Mouse (Mus musculus): ENCODE results near the gene Tfcp2. TPM values are rescaled to one million over a fixed set of nuclear protein-coding genes. Genes with fewer than 3 reads are reported as not detected.
"Not testable (repeated sequence)": the region's sequence is repeated elsewhere in the genome, so short reads cannot be mapped to it uniquely, and the experiment has no call there.

The Tfcp2 gene
- total and polyA plus RNA-seq, 3 experiments = 5.3 to 7.8 (median 6.8) TPM

DNA sequence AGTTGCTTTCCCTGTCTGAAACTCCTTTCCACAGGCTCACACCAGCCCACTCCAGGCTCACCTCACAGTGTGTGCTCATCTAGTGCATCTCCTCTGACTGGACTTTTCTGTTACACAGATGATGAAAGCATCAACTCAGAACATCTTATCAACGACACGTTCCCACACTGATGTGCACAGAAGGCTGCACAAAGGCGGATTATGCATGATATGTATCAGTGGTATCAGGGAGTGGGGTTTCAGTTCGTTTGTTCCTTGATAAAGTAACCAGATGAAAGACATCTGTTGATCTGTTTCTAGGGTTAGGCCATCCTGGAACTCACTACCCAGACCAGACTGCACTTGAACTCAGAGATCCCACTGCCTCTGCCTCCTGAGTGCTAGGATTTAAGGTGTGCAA lies 38.4 kb downstream of the Tfcp2 start:
- TF ChIP-seq ZNF384 (IDR thresholded peaks at IDR 0.05; ENCODE audit: low read depth, low read length) (no peak), E2F4 (IDR thresholded peaks at IDR 0.05; ENCODE audit: insufficient replicate concordance, low read depth, low read length) (no peak), SMC3 (IDR thresholded peaks at IDR 0.05; ENCODE audit: low read depth, low read length) (no peak), BHLHE40 (IDR thresholded peaks at IDR 0.05; ENCODE audit: low read depth, low read length) (no peak)
- Histone ChIP-seq H3K9me3 (replicated peaks; ENCODE audit: low read length) (no peaks in the 10 kb centered on the region), H3K79me2 (replicated peaks; ENCODE audit: control insufficient read depth, extremely low read depth, insufficient read depth, poor library complexity, severe bottlenecking) (no peaks in the 10 kb centered on the region), H3K27me3 (replicated peaks) (no peaks in the 10 kb centered on the region), H3K4me2 (ENCODE audit: insufficient read depth, low read depth, poor library complexity, severe bottlenecking) (no peak overlapping the region), H3K9ac (ENCODE audit: insufficient read depth, low read depth) (no peak overlapping the region), H3K36me3 (replicated peaks in 1 of 2; ENCODE audit: control insufficient read depth in 1 of 2, insufficient read depth in 1 of 2, low read length in 1 of 2) (peaks cover 21 to 55% of the 10 kb centered on the region in 2 experiments), H3K4me3 (replicated peaks in 1 of 3; ENCODE audit: low read depth in 2 of 3, low read length in 2 of 3, poor library complexity in 1 of 3) (no peak overlapping the region), H3K27ac (ENCODE audit: insufficient read depth, low read depth) (no peak overlapping the region), H3K4me1 (ENCODE audit: control insufficient read depth in 1 of 2, insufficient read depth in 2 of 2) (peaks cover 0 to 6% of the 10 kb centered on the region in 2 experiments; a peak in 2 of 4 replicates)
- no peak for DNase-seq (ENCODE audit: extremely low read depth)
- in situ Hi-C loops (cut with MboI; ENCODE audit: low pct_ligation_motif_present, low pct_unique_long_range_greater_than_20kb, low sequenced_read_pairs) (no loop called here), dilution Hi-C loops (cut with MboI; ENCODE audit: extremely low pct_ligation_motif_present, extremely low pct_unique_long_range_greater_than_20kb, low sequenced_read_pairs) (no loop called here)

DNA sequence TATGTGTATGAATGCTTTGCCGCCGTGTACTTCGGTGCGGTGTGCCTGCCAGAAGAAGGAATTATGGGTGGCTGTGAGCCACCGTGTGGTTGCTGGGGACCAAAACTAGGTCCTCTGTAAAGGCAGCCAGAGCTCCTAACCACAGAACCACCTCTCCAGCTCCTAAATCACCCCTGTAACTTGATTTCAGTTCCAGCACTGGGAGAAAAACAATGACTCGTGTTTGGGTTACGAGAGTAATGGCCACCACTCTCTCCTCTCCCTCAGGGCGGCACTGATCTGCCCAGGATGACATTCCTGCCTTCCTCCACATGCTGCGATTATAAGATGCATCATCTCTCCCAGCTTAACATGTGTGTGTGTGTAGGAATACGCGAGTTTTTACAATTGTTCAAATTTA lies 41.7 kb downstream of the Tfcp2 start:
- Histone ChIP-seq H3K9ac (ENCODE audit: insufficient read depth, low read depth) (no peak overlapping the region), H3K4me1 (ENCODE audit: control insufficient read depth in 1 of 2, insufficient read depth in 2 of 2) (peaks cover 0 to 22% of the 10 kb centered on the region in 2 experiments; a peak in 3 of 4 replicates), H3K79me2 (replicated peaks; ENCODE audit: control insufficient read depth, extremely low read depth, insufficient read depth, poor library complexity, severe bottlenecking) (no peaks in the 10 kb centered on the region), H3K27ac (ENCODE audit: insufficient read depth, low read depth) (no peak overlapping the region), H3K4me3 (replicated peaks in 1 of 3; ENCODE audit: low read depth in 2 of 3, low read length in 2 of 3, poor library complexity in 1 of 3) (no peak overlapping the region), H3K36me3 (replicated peaks in 1 of 2; ENCODE audit: control insufficient read depth in 1 of 2, insufficient read depth in 1 of 2, low read length in 1 of 2) (peaks cover 15 to 58% of the 10 kb centered on the region in 2 experiments), H3K4me2 (ENCODE audit: insufficient read depth, low read depth, poor library complexity, severe bottlenecking) (no peak overlapping the region), H3K27me3 (replicated peaks) (no peaks in the 10 kb centered on the region), H3K9me3 (replicated peaks; ENCODE audit: low read length) (no peaks in the 10 kb centered on the region)
- DNase-seq (ENCODE audit: extremely low read depth) = no peak
- dilution Hi-C loops (cut with MboI; ENCODE audit: extremely low pct_ligation_motif_present, extremely low pct_unique_long_range_greater_than_20kb, low sequenced_read_pairs) = no loop called here
- TF ChIP-seq JUND (conservative IDR thresholded peaks at IDR 0.05; ENCODE audit: low read depth, low read length) (no peak), TCF12 (IDR thresholded peaks at IDR 0.05; ENCODE audit: low read depth, low read length) (no peak), NELFE (IDR thresholded peaks at IDR 0.05; ENCODE audit: low read depth, low read length) (no peak), ELF1 (IDR thresholded peaks at IDR 0.05; ENCODE audit: low read depth, low read length) (no peak)
- in situ Hi-C loops (cut with MboI; ENCODE audit: low pct_ligation_motif_present, low pct_unique_long_range_greater_than_20kb, low sequenced_read_pairs) = no loop called here

DNA sequence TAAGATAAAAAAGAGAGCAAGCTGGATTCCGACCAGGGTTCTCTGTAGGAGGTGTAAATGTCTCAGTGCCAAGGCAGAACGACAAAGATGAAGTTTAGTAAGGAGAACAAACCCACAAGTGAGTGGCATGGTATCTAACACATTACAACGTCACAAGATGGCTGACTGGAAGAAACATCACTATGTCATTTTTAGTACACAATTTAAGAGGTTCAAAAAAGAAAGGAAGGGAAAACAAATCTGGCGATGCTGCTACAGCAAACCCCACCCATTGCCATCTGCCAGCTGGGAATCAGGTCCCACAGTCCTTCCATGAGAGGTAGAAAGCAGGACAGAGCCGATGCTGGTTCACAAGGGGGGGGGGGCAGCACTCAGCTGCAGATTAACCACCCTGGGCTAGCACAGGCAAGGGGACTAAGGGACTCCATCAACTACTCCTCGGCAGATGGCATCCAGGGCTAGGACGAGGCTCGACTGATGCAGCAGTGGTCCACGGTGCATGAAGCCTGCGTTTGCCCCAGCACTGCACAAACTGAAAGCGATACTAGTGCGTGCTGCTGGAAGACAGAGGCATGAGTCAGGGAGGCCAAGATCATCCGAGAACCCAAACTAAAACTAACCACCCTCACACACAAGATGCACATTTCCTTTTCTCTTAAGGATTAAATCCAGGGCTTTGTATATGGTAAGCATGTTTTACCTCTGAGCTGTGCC lies 43.2 kb downstream of the Tfcp2 start:
- peak; percentile 78 for TF ChIP-seq IRF4 (IDR thresholded peaks at IDR 0.05; ENCODE audit: low read depth, low read length)
- TF ChIP-seq JUN (IDR thresholded peaks at IDR 0.05; ENCODE audit: insufficient read depth, low read depth, low read length) = no peak
- peak; percentile 44; the same call in 1 of the 2 replicates for TF ChIP-seq POLR2A (IDR thresholded peaks at IDR 0.05; ENCODE audit: low read depth, low read length)
- TF ChIP-seq ZC3H11A (IDR thresholded peaks at IDR 0.05; ENCODE audit: low read depth, low read length) = no peak
- TF ChIP-seq BHLHE40 (IDR thresholded peaks at IDR 0.05; ENCODE audit: low read depth, low read length) = peak; percentile 57; the same call in 1 of the 2 replicates
- Histone ChIP-seq H3K27me3 (replicated peaks) (no peaks in the 10 kb centered on the region), H3K79me2 (replicated peaks; ENCODE audit: control insufficient read depth, extremely low read depth, insufficient read depth, poor library complexity, severe bottlenecking) (no peaks in the 10 kb centered on the region), H3K27ac (ENCODE audit: insufficient read depth, low read depth) (peak overlapping the region; percentile 12; the same call in 1 of the 2 replicates), H3K9ac (ENCODE audit: insufficient read depth, low read depth) (peak overlapping the region; percentile 29; the same call in 1 of the 2 replicates), H3K4me2 (ENCODE audit: insufficient read depth, low read depth, poor library complexity, severe bottlenecking) (peak overlapping the region; percentile 59), H3K4me1 (ENCODE audit: control insufficient read depth in 1 of 2, insufficient read depth in 2 of 2) (peaks cover 0 to 23% of the 10 kb centered on the region in 2 experiments; a peak in 3 of 4 replicates), H3K9me3 (replicated peaks; ENCODE audit: low read length) (no peaks in the 10 kb centered on the region), H3K4me3 (replicated peaks in 1 of 3; ENCODE audit: low read depth in 2 of 3, low read length in 2 of 3, poor library complexity in 1 of 3) (peak overlapping the region in 2 of 3 experiments; percentile 12 to 20), H3K36me3 (replicated peaks in 1 of 2; ENCODE audit: control insufficient read depth in 1 of 2, insufficient read depth in 1 of 2, low read length in 1 of 2) (peaks cover 10 to 48% of the 10 kb centered on the region in 2 experiments)
- DNase-seq (ENCODE audit: extremely low read depth) = peak; percentile 53
- dilution Hi-C loops (cut with MboI; ENCODE audit: extremely low pct_ligation_motif_present, extremely low pct_unique_long_range_greater_than_20kb, low sequenced_read_pairs) = no loop called here
- in situ Hi-C loops (cut with MboI; ENCODE audit: low pct_ligation_motif_present, low pct_unique_long_range_greater_than_20kb, low sequenced_read_pairs) = no loop called here

DNA sequence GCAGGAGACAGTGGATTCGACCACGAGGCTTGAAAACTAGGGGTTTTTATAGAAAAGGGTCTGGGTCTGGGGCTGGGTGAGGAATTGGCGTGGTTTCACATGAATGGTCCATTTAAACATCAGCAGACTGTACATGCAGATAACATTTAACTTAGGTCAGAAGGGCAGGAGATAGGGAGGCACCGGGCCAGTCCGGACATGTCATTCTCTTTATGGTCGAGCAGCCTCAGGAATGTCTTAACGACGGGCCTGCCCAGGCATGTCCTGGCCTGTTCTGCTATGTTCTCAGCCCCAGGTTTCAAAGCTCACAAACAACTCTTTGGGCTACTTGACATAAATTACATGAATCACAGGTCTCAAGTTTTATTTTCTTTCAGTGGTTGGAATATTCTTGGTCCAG lies 52.3 kb downstream of the Tfcp2 start:
- H3K4me3 ChIP-seq (replicated peaks in 1 of 3; ENCODE audit: low read depth in 2 of 3, low read length in 2 of 3, poor library complexity in 1 of 3); H3K36me3 ChIP-seq (replicated peaks in 1 of 2; ENCODE audit: control insufficient read depth in 1 of 2, insufficient read depth in 1 of 2, low read length in 1 of 2); H3K4me2 ChIP-seq (ENCODE audit: insufficient read depth, low read depth, poor library complexity, severe bottlenecking); H3K4me1 ChIP-seq (ENCODE audit: control insufficient read depth in 1 of 2, insufficient read depth in 2 of 2); H3K9me3 ChIP-seq (replicated peaks; ENCODE audit: low read length); dilution Hi-C loops (cut with MboI; ENCODE audit: extremely low pct_ligation_motif_present, extremely low pct_unique_long_range_greater_than_20kb, low sequenced_read_pairs); H3K9ac ChIP-seq (ENCODE audit: insufficient read depth, low read depth); H3K27me3 ChIP-seq (replicated peaks); H3K79me2 ChIP-seq (replicated peaks; ENCODE audit: control insufficient read depth, extremely low read depth, insufficient read depth, poor library complexity, severe bottlenecking); DNase-seq (ENCODE audit: extremely low read depth); H3K27ac ChIP-seq (ENCODE audit: insufficient read depth, low read depth); in situ Hi-C loops (cut with MboI; ENCODE audit: low pct_ligation_motif_present, low pct_unique_long_range_greater_than_20kb, low sequenced_read_pairs): not testable (repeated sequence)
